Mouse (Mus musculus) layer of hippocampus, postnatal 25 days (tissue): ENCODE results near the gene Mvp. TPM values are rescaled to one million over a fixed set of nuclear protein-coding genes. Genes with fewer than 3 reads are reported as not detected.

ENCODE experiments used
- DNase-seq, 2 experiments: peaks; one replicate each; pipeline ENCODE4 v3.0.0; 2022; ENCODE audit warnings: mixed read lengths in 2 of 2, low spot score in 1 of 2; ENCODE audit errors: extremely low spot score in 1 of 2
- microRNA-seq, 2 experiments: library from miRNA; unstranded; fragments of <30 nt; microRNA quantifications; one replicate each; pipeline ENCODE4 v1.2.0; 2021
- total RNA-seq, 2 experiments: library from RNA; stranded (reverse); gene quantifications; 2 replicates each; pipeline ENCODE4 v1.2.3; 2021

Mvp gene
- total RNA-seq, 2 experiments from 2014 or later: 7.0 to 7.4 TPM

GRCm38 (mm10) chr7:126952646-126953045, 61.8 kb downstream of the Mvp start:
- no peak for DNase-seq

DNA sequence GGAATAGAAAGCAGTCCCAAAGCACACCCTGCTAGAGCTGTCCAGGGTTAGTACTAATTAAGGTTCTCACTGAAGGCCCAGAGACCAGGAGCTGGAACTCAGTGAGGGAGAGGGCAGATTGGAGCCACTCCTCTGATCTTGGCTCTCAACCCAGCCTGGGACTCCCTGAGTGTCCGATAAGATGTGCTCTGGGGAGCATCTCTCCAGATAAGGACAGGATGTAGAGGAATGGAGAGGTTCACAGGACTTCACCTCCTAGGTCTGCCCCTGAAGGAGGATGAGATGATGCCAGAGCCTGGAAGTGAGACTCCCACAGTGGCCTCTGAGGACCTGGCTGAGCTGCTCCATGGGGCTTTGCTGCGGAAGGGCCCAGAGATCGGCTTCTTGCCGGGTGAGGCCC, 62.7 kb downstream of the Mvp start:
- DNase-seq: no peak

- no peak for DNase-seq
Measured at GRCm38 (mm10) chr7:126950647-126951615, 63.5 kb downstream of the Mvp start.

GRCm38 (mm10) chr7:126949793-126950646, 64.4 kb downstream of the Mvp start, which contains the start of gene Sez6l2:
Sez6l2 (plus strand) TSS chr7:126950563.
- peak; percentile 77 to 78 for DNase-seq

GRCm38 (mm10) chr7:126949403-126949792, 65.0 kb downstream of the Mvp start, which contains the start of gene Asphd1:
Asphd1 (minus strand) TSS chr7:126949582.
- peak in 1 of 2 experiments; percentile 51 for DNase-seq

- no peak for DNase-seq
Measured at GRCm38 (mm10) chr7:126948626-126949025, 65.8 kb downstream of the Mvp start.

DNA sequence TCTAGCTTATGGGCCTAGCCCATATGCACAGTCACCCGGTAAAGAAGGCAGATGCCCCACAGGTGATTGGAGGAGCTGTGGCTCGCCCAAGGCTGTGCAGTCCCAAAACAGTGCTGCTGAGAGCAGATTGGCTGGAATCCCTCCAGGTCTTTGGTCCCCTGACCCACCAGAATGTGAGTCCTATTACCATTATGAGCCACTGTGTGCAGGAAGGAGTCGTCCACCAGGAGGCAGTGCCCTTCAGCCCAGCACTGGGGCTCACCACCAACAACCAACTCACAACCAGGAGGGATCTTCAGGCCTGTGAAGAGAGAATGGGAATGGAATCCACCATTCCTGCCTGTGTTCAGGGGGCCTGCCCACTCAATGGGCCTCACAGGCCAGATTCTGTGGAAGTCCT, 67.9 kb downstream of the Mvp start:
- DNase-seq: no peak

- no peak for DNase-seq
Measured at GRCm38 (mm10) chr7:126941801-126942200, 72.6 kb downstream of the Mvp start.

- DNase-seq: no peak
Measured at GRCm38 (mm10) chr7:126941171-126941570, 73.2 kb downstream of the Mvp start.

Small RNA genes within 50 kb of the gene (microRNA-seq; reads per million reads assigned to microRNA genes)
- 0 to 0.37 reads per million in 2 experiments for gene Gm44343

Other genes starting within 250 kb of the Mvp start
- 1 to 10 TPM; 1.7 to 4.3 TPM for gene Gdpd3, start 248.3 kb downstream of the Mvp start, total RNA-seq
- gene Ypel3, start 237.7 kb downstream of the Mvp start, total RNA-seq: 100 to 1,000 TPM; 268 to 293 TPM
- gene Tbx6, start 233.1 kb downstream of the Mvp start, total RNA-seq: under 1 TPM; 0.39 to 0.82 TPM
- 10 to 100 TPM; 53.3 to 55.0 TPM for gene Ppp4c, start 222.1 kb downstream of the Mvp start, total RNA-seq
- gene Fam57b, start 217.0 kb downstream of the Mvp start, total RNA-seq: 10 to 100 TPM; 80.3 to 95.6 TPM
- gene 4930451I11Rik, start 183.0 kb downstream of the Mvp start, total RNA-seq: not detected
- 10 to 100 TPM; 15.6 to 16.2 TPM for gene Doc2a, start 167.2 kb downstream of the Mvp start, total RNA-seq
- gene Hirip3, start 152.6 kb downstream of the Mvp start, total RNA-seq: 10 to 100 TPM; 19.5 to 31.1 TPM
- gene Ino80e, start 152.2 kb downstream of the Mvp start, total RNA-seq: 10 to 100 TPM; 50.7 to 51.7 TPM
- 100 to 1,000 TPM; 150 to 163 TPM for gene Taok2, start 129.9 kb downstream of the Mvp start, total RNA-seq
- gene Tmem219, start 91.7 kb downstream of the Mvp start, total RNA-seq: 10 to 100 TPM; 20.2 to 25.5 TPM
- 100 to 1,000 TPM; 150 to 160 TPM for gene Kctd13, start 85.7 kb downstream of the Mvp start, total RNA-seq
- 10 to 100 TPM; 33.4 to 36.6 TPM for gene Asphd1, start 65.0 kb downstream of the Mvp start, total RNA-seq
- gene Sez6l2, start 64.1 kb downstream of the Mvp start, total RNA-seq: 100 to 1,000 TPM; 411 to 438 TPM
- gene Cdipt, start 38.7 kb downstream of the Mvp start, total RNA-seq: 100 to 1,000 TPM; 157 to 177 TPM
- gene Cdiptos, start 38.5 kb downstream of the Mvp start, total RNA-seq: not detected
- not detected for gene Pagr1b, start 1.9 kb upstream of the Mvp start, total RNA-seq
- gene Pagr1a, start 2.7 kb upstream of the Mvp start, total RNA-seq: 10 to 100 TPM; 20.5 to 27.7 TPM
- gene Gm42742, start 6.5 kb upstream of the Mvp start, total RNA-seq: 10 to 100 TPM; 51.0 to 57.8 TPM
- gene Prrt2, start 6.6 kb upstream of the Mvp start, total RNA-seq: 100 to 1,000 TPM; 226 to 235 TPM
- 100 to 1,000 TPM; 272 to 282 TPM for gene Maz, start 12.4 kb upstream of the Mvp start, total RNA-seq
- gene Kif22, start 27.9 kb upstream of the Mvp start, total RNA-seq: 1 to 10 TPM; 6.7 to 8.7 TPM
- not detected for gene Zg16, start 72.7 kb upstream of the Mvp start, total RNA-seq
- gene AI467606, start 76.7 kb upstream of the Mvp start, total RNA-seq: 1 to 10 TPM; 1.2 to 1.5 TPM
- gene Qprt, start 107.6 kb upstream of the Mvp start, total RNA-seq: under 1 TPM; 0.30 to 0.35 TPM
- gene Spn, start 123.2 kb upstream of the Mvp start, total RNA-seq: under 1 TPM; 0.28 to 0.42 TPM
- gene Cd2bp2, start 181.4 kb upstream of the Mvp start, total RNA-seq: 10 to 100 TPM; 92.1 to 95.7 TPM
- gene Tbc1d10b, start 193.8 kb upstream of the Mvp start, total RNA-seq: 10 to 100 TPM; 97.2 to 99.9 TPM
- 1 to 10 TPM in 1 of 2 experiments, under 1 TPM in 1; 0.96 to 2.9 TPM for gene Mylpf, start 194.3 kb upstream of the Mvp start, total RNA-seq
- 10 to 100 TPM; 18.0 to 20.6 TPM for gene Zfp553, start 218.4 kb upstream of the Mvp start, total RNA-seq
- 1 to 10 TPM; 4.0 to 4.2 TPM for gene Sept1, start 218.5 kb upstream of the Mvp start, total RNA-seq
- gene Zfp771, start 229.7 kb upstream of the Mvp start, total RNA-seq: 10 to 100 TPM; 67.4 to 73.4 TPM
- 10 to 100 TPM; 21.7 to 27.7 TPM for gene Dctpp1, start 246.1 kb upstream of the Mvp start, total RNA-seq